Mouse (Mus musculus): ENCODE results near the gene Prr12.

DNA sequence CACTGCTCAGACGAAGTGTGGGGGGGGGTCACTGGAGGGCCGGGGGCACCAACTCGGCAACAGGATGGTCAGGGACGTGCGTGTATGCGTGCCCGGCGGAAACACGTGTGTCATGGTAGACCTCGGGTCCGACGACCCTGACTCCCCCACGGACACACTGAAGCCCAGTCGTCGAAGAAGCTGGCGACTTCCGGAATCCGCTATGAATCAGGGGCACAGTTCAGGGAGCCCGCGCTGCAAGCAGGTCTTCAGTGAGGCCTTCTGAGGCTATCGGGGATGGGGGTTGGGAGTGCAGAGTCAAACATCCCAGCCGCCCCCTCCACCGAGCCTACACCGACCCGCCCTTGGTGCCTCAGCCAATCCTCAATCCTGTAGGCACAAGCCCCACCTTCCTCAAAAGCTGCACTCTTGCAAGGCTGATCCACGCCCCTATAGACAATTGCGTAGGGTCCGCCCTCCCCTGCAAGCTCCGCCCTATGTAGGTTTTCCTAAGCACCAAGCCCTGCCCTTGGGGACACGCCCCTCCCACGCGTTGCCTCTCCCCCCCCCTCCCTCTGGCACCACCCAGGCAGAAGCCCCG lies 1.3 kb upstream of the Prr12 start:
- TF ChIP-seq CTCF (IDR thresholded peaks at IDR 0.05; ENCODE audit: low read depth, low read length) (no peak), GATA1 (IDR thresholded peaks at IDR 0.05; ENCODE audit: borderline replicate concordance, low read length) (no peak), POLR2AphosphoS5 (IDR thresholded peaks at IDR 0.05; ENCODE audit: insufficient replicate concordance, low read depth, low read length) (no peak)
